Mouse (Mus musculus) hindbrain, embryonic 12.5 days (tissue): ENCODE results near the gene Taf4. TPM values are rescaled to one million over a fixed set of nuclear protein-coding genes. Genes with fewer than 3 reads are reported as not detected.

Experiments used
- ATAC-seq: fragments of 200-750 bp; cut with Nextera tagmentation; 2 replicates; pipeline ENCODE4 v1.8.0; 2017; ENCODE audit warnings: moderate TSS enrichment; ENCODE audit not compliant: low FRiP score
- H3K27ac ChIP-seq: fragments of 300-500 bp; sonication (generic); 2 replicates; pipeline ENCODE4 v1.5.1; 2016; ENCODE audit warnings: mild to moderate bottlenecking
- H3K27me3 ChIP-seq: fragments of 300-500 bp; sonication (generic); 2 replicates; pipeline ENCODE4 v1.6.1; 2016; ENCODE audit warnings: mild to moderate bottlenecking
- H3K36me3 ChIP-seq: fragments of 300-500 bp; sonication (generic); 2 replicates; pipeline ENCODE4 v1.6.1; 2016; ENCODE audit warnings: mild to moderate bottlenecking
- H3K4me1 ChIP-seq: fragments of 300-500 bp; sonication (generic); 2 replicates; pipeline ENCODE4 v1.6.1; 2016
- H3K4me2 ChIP-seq: fragments of 300-500 bp; sonication (generic); replicated peaks from 2 replicates; pipeline ENCODE4 v1.6.1; 2016; ENCODE audit warnings: mild to moderate bottlenecking
- H3K4me3 ChIP-seq: fragments of 300-500 bp; sonication (generic); 2 replicates; pipeline ENCODE4 v1.5.1; 2016; ENCODE audit warnings: mild to moderate bottlenecking
- H3K9ac ChIP-seq: fragments of 300-500 bp; sonication (generic); 2 replicates; pipeline ENCODE4 v1.6.1; 2016; ENCODE audit warnings: mild to moderate bottlenecking, moderate library complexity
- H3K9me3 ChIP-seq: fragments of 300-500 bp; sonication (generic); replicated peaks from 2 replicates; pipeline ENCODE4 v1.6.1; 2016; ENCODE audit warnings: mild to moderate bottlenecking
- WGBS: fragments of 180-500 bp; shearing (Covaris S2); methylation state at CpG from one replicate; pipeline ENCODE4 v1.1.7; 2016; 5-methylcytosine and 5-hydroxymethylcytosine counted together
- polyA plus RNA-seq: library from polyadenylated mRNA; unstranded; fragments of >200 nt; fragmentation: Nextera tagmentation; extraction: Ambion mirVana; gene quantifications from 2 replicates; pipeline ENCODE4 v1.2.1, GENCODE M21; 2016

The Taf4 gene
- polyA plus RNA-seq = 3.5 and 5.2 TPM in 2 replicates

- H3K9ac ChIP-seq = peak within 1 kb of the TSS; percentile 91
- ATAC-seq = peak; percentile 96
- 1% methylated on average over 58 of the region's 84 CpGs for WGBS
- H3K27me3 ChIP-seq = no peaks in the 10 kb centered on the region
- H3K4me2 ChIP-seq = peak within 1 kb of the TSS; percentile 100
- H3K9me3 ChIP-seq = no peaks in the 10 kb centered on the region
- H3K4me3 ChIP-seq = peak within 1 kb of the TSS; percentile 82
- H3K27ac ChIP-seq = peak within 1 kb of the TSS; percentile 96
- H3K36me3 ChIP-seq = no peaks in the 10 kb centered on the region
- H3K4me1 ChIP-seq = peaks cover 41% of the 10 kb centered on the region
Measured at GRCm38 (mm10) chr2:179976628-179977343, at the start of gene Taf4. Taf4 (minus strand) TSS chr2:179976646.

GRCm38 (mm10) chr2:180025861-180026200 lies 49.4 kb upstream of the Taf4 start:
- ATAC-seq = no peak
- Histone ChIP-seq H3K9me3 (no peaks in the 10 kb centered on the region), H3K9ac (peak overlapping the region; percentile 94), H3K4me3 (peak overlapping the region; percentile 72), H3K27ac (peak overlapping the region; percentile 97), H3K4me2 (peak overlapping the region; percentile 91), H3K4me1 (peaks cover 39% of the 10 kb centered on the region), H3K27me3 (peaks cover 28% of the 10 kb centered on the region), H3K36me3 (peaks cover 36% of the 10 kb centered on the region)
- WGBS = 6% methylated on average over 6 of the region's 6 CpGs

- H3K27me3 ChIP-seq = peaks cover 30% of the 10 kb centered on the region
- ATAC-seq = no peak; the same call in 1 of the 2 replicates
- H3K36me3 ChIP-seq = peaks cover 31% of the 10 kb centered on the region
- under 1% methylated on average over 81 of the region's 84 CpGs for WGBS
- peak overlapping the region; percentile 72 for H3K4me3 ChIP-seq
- H3K27ac ChIP-seq = peak overlapping the region; percentile 97
- H3K4me1 ChIP-seq = peaks cover 39% of the 10 kb centered on the region
- H3K4me2 ChIP-seq = peak overlapping the region; percentile 91
- peak overlapping the region; percentile 94 for H3K9ac ChIP-seq
- no peaks in the 10 kb centered on the region for H3K9me3 ChIP-seq
Measured at GRCm38 (mm10) chr2:180025135-180025860, 48.9 kb upstream of the Taf4 start.

GRCm38 (mm10) chr2:180024401-180025098 lies 48.1 kb upstream of the Taf4 start, which contains the start of gene Lsm14b:
Lsm14b (plus strand) TSS chr2:180024987.
- Histone ChIP-seq H3K4me2 (peak within 1 kb of the TSS; percentile 91), H3K9me3 (no peaks in the 10 kb centered on the region), H3K9ac (peak within 1 kb of the TSS; percentile 94), H3K27ac (peak within 1 kb of the TSS; percentile 97), H3K4me1 (peaks cover 39% of the 10 kb centered on the region), H3K36me3 (peaks cover 23% of the 10 kb centered on the region), H3K27me3 (peaks cover 30% of the 10 kb centered on the region), H3K4me3 (peak within 1 kb of the TSS; percentile 72)
- peak; percentile 93 for ATAC-seq
- WGBS = under 1% methylated on average over 51 of the region's 80 CpGs

GRCm38 (mm10) chr2:180022751-180023150 lies 46.3 kb upstream of the Taf4 start:
- Histone ChIP-seq H3K4me3 (no peak overlapping the region), H3K27ac (no peak overlapping the region), H3K9ac (no peak overlapping the region), H3K9me3 (no peaks in the 10 kb centered on the region), H3K27me3 (peaks cover 30% of the 10 kb centered on the region), H3K36me3 (peaks cover 5% of the 10 kb centered on the region), H3K4me2 (no peak overlapping the region), H3K4me1 (peaks cover 23% of the 10 kb centered on the region)
- no peak for ATAC-seq
- 63% methylated on average over 6 of the region's 6 CpGs for WGBS

GRCm38 (mm10) chr2:180020919-180021318 lies 44.5 kb upstream of the Taf4 start:
- no peak for ATAC-seq

GRCm38 (mm10) chr2:180020091-180020661 lies 43.7 kb upstream of the Taf4 start:
- H3K4me3 ChIP-seq = no peak overlapping the region
- ATAC-seq = no peak
- no peak overlapping the region for H3K9ac ChIP-seq
- H3K27ac ChIP-seq = no peak overlapping the region
- H3K9me3 ChIP-seq = no peaks in the 10 kb centered on the region
- H3K27me3 ChIP-seq = peaks cover 30% of the 10 kb centered on the region
- no peaks in the 10 kb centered on the region for H3K36me3 ChIP-seq
- 75% methylated on average over 7 of the region's 7 CpGs for WGBS
- H3K4me2 ChIP-seq = no peak overlapping the region
- peaks cover 5% of the 10 kb centered on the region; the same call in 1 of the 2 replicates for H3K4me1 ChIP-seq

More at GRCm38 (mm10) chr2:180020919-180021318, 44.5 kb upstream of the Taf4 start:
- peaks cover 5% of the 10 kb centered on the region; the same call in 1 of the 2 replicates for H3K4me1 ChIP-seq
- H3K27me3 ChIP-seq = peaks cover 30% of the 10 kb centered on the region
- 85% methylated on average over 8 of the region's 8 CpGs for WGBS
- no peak overlapping the region for H3K4me2 ChIP-seq
- H3K9ac ChIP-seq = no peak overlapping the region
- H3K9me3 ChIP-seq = no peaks in the 10 kb centered on the region
- H3K36me3 ChIP-seq = no peaks in the 10 kb centered on the region
- H3K27ac ChIP-seq = no peak overlapping the region
- no peak overlapping the region for H3K4me3 ChIP-seq

GRCm38 (mm10) chr2:180018573-180018972 lies 42.1 kb upstream of the Taf4 start:
- Histone ChIP-seq H3K27ac (no peak overlapping the region), H3K4me2 (no peak overlapping the region), H3K9me3 (no peaks in the 10 kb centered on the region), H3K36me3 (no peaks in the 10 kb centered on the region), H3K4me3 (no peak overlapping the region), H3K4me1 (no peaks in the 10 kb centered on the region), H3K27me3 (peaks cover 28% of the 10 kb centered on the region), H3K9ac (no peak overlapping the region)
- WGBS = 90% methylated on average over 9 of the region's 9 CpGs
- no peak for ATAC-seq

- no peak for ATAC-seq
- no peaks in the 10 kb centered on the region for H3K4me1 ChIP-seq
- H3K27ac ChIP-seq = no peak overlapping the region
- no peak overlapping the region for H3K9ac ChIP-seq
- H3K36me3 ChIP-seq = no peaks in the 10 kb centered on the region
- peaks cover 18% of the 10 kb centered on the region for H3K27me3 ChIP-seq
- WGBS = 68% methylated on average over 4 of the region's 4 CpGs
- H3K4me2 ChIP-seq = no peak overlapping the region
- no peak overlapping the region for H3K4me3 ChIP-seq
- no peaks in the 10 kb centered on the region for H3K9me3 ChIP-seq
Measured at GRCm38 (mm10) chr2:180017632-180018031, 41.2 kb upstream of the Taf4 start.

GRCm38 (mm10) chr2:180013686-180014085 lies 37.2 kb upstream of the Taf4 start:
- WGBS = 91% methylated on average over 7 of the region's 7 CpGs
- Histone ChIP-seq H3K4me2 (no peak overlapping the region), H3K9me3 (no peaks in the 10 kb centered on the region), H3K27ac (no peak overlapping the region), H3K36me3 (no peaks in the 10 kb centered on the region), H3K9ac (no peak overlapping the region), H3K27me3 (no peaks in the 10 kb centered on the region), H3K4me1 (no peaks in the 10 kb centered on the region), H3K4me3 (no peak overlapping the region)
- no peak for ATAC-seq

- Histone ChIP-seq H3K9me3 (no peaks in the 10 kb centered on the region), H3K27me3 (no peaks in the 10 kb centered on the region; the same call in 1 of the 2 replicates), H3K4me1 (no peaks in the 10 kb centered on the region), H3K9ac (no peak overlapping the region), H3K4me3 (no peak overlapping the region), H3K36me3 (no peaks in the 10 kb centered on the region), H3K27ac (no peak overlapping the region), H3K4me2 (no peak overlapping the region)
- no peak for ATAC-seq
- WGBS = 86% methylated on average over 6 of the region's 6 CpGs
Measured at GRCm38 (mm10) chr2:180011370-180011769, 34.9 kb upstream of the Taf4 start.

- Histone ChIP-seq H3K4me1 (no peaks in the 10 kb centered on the region), H3K9me3 (no peaks in the 10 kb centered on the region), H3K27me3 (peaks cover 4% of the 10 kb centered on the region), H3K4me3 (no peak overlapping the region), H3K4me2 (no peak overlapping the region), H3K36me3 (no peaks in the 10 kb centered on the region), H3K9ac (no peak overlapping the region), H3K27ac (no peak overlapping the region)
- ATAC-seq = no peak
- WGBS = 98% methylated on average over 7 of the region's 7 CpGs
Measured at GRCm38 (mm10) chr2:180010686-180011085, 34.2 kb upstream of the Taf4 start.
